Mouse (Mus musculus): ENCODE measurements at regions not wholly inside any gene's neighbourhood (a gene's known extent, or its start where the extent isn't known, plus 50 kb on each side); places are given as distances from the start of the nearest gene placed in this dataset.
"Not testable (repeated sequence)": the region's sequence is repeated elsewhere in the genome, so short reads cannot be mapped to it uniquely, and the experiment has no call there.

DNA sequence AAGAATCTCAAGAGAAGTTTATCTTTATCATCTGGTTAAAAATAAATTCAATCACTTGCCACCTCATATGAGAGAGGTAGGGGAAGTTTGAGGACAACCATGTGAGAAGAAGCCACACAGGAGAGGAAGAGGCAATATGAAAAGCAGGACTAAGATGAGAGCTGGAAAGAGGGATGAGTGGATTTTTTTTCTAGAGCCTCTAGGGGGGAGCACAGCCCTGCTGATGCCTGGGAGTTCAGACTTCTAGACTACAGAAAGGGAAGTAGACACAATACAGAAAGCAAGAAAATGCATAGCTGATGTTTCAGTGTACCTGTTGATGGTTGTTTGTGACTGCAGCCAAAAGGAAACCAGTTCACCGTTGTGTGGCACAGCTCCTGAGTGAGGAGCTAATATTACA lies 108.6 kb upstream of the Tacr1 start:
- no peak for ATAC-seq (ENCODE audit: insufficient number of reproducible peaks, insufficient read depth, low FRiP score, low TSS enrichment, low read depth)
- H3K36me3 ChIP-seq = no peaks in the 10 kb centered on the region
- no peak overlapping the region for H3K27ac ChIP-seq
- no peak overlapping the region for H3K4me3 ChIP-seq (replicated peaks)
- H3K9ac ChIP-seq (replicated peaks) = no peak overlapping the region
- 85% methylated on average over 1 of the region's 1 CpGs for WGBS
- no peaks in the 10 kb centered on the region for H3K4me1 ChIP-seq (replicated peaks)
- no peaks in the 10 kb centered on the region for H3K9me3 ChIP-seq
- H3K4me2 ChIP-seq = no peak overlapping the region
- no peaks in the 10 kb centered on the region for H3K27me3 ChIP-seq

DNA sequence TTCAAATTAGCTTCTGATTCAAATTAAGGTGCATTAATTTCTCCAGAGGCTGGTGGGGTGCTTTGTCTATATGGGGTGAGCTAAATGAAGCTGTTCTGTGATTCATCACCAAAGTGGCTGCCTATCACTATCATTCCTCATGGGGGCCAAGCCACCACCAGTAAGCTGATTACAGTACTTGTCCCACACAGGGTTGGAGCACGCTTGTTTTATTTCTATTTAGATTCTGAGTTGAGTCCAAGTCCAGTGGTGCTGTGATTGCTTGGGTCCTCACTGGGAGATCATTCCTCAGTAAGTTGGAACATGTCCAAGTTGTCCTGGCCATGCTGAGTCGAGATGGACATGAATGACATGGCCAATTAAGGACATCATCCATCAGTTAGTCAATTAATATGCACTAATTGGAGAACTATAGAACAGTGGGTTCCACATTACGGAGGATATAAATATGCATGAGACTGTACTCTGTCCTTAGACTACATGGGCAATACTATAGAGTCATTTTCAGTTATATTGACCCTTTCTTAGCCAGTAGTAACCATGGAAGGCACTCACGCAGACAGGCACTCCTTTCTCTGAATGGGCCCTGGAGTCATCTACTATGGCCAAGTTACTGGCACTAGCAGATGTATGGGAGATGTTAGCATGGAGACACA lies 105.3 kb upstream of the Tacr1 start:
- no peak overlapping the region for H3K9ac ChIP-seq (replicated peaks)
- H3K4me2 ChIP-seq = no peak overlapping the region
- H3K4me1 ChIP-seq (replicated peaks) = no peaks in the 10 kb centered on the region
- 85% methylated on average over 4 of the region's 4 CpGs for WGBS
- no peaks in the 10 kb centered on the region for H3K36me3 ChIP-seq
- H3K27me3 ChIP-seq = no peaks in the 10 kb centered on the region
- no peaks in the 10 kb centered on the region for H3K9me3 ChIP-seq
- no peak overlapping the region for H3K27ac ChIP-seq
- no peak overlapping the region for H3K4me3 ChIP-seq (replicated peaks)
- no peak for ATAC-seq (ENCODE audit: insufficient number of reproducible peaks, insufficient read depth, low FRiP score, low TSS enrichment, low read depth)

DNA sequence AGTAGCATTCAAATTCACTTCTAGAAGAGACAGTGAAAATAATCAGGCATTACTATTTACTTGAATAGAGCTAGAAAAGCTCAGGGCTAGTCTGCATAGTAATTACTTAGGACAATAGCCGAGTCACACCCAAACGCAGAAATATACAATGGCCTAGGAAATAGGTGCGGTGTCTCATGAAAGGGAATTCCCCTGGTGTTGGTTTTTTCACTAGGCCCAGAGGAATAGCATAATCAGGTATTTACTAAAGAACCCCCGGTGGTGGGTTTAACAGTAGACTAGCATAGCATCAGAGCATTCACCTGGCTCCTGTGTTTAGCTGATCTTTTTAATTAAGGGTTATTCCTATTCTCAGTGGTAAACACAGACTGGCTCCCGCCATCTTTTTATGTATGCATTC lies 99.9 kb upstream of the Tacr1 start:
- not testable (repeated sequence) for H3K9ac ChIP-seq (replicated peaks); H3K27ac ChIP-seq; H3K9me3 ChIP-seq; ATAC-seq (ENCODE audit: insufficient number of reproducible peaks, insufficient read depth, low FRiP score, low TSS enrichment, low read depth); H3K4me1 ChIP-seq (replicated peaks); H3K36me3 ChIP-seq; H3K4me2 ChIP-seq; H3K27me3 ChIP-seq; H3K4me3 ChIP-seq (replicated peaks)
- 78% methylated on average over 5 of the region's 5 CpGs for WGBS

DNA sequence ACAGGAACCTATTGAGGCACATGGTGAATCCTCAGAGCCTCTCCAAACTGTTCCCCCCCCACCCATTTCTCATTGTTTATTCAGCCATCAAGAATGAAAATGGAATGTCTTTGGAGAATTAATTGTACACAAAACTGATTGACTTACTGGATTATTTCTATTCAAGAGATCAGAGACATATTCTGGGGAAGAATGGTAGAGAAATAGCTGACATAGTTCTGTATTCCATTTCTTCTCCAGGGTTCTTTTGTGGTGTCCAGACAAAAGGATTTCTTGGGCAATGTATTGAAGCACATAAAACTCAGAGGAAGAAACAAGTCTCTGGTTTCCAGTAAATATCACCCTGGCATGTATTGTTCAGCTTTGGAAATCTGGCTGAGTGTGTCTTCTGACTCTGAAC lies 88.4 kb upstream of the Tacr1 start:
- no peak overlapping the region for H3K4me2 ChIP-seq
- no peaks in the 10 kb centered on the region for H3K36me3 ChIP-seq

More for the DNA sequence above, 88.4 kb upstream of the Tacr1 start:
- ATAC-seq (ENCODE audit: insufficient number of reproducible peaks, insufficient read depth, low FRiP score, low TSS enrichment, low read depth) = no peak
- no peaks in the 10 kb centered on the region for H3K9me3 ChIP-seq
- H3K27ac ChIP-seq = no peak overlapping the region
- no peaks in the 10 kb centered on the region for H3K27me3 ChIP-seq
- no peaks in the 10 kb centered on the region for H3K4me1 ChIP-seq (replicated peaks)
- H3K4me3 ChIP-seq (replicated peaks) = no peak overlapping the region
- no peak overlapping the region for H3K9ac ChIP-seq (replicated peaks)
